Mouse (Mus musculus) liver, embryonic 11.5 days (tissue): ENCODE measurements around the gene Nfib. TPM values are rescaled to one million over a fixed set of nuclear protein-coding genes. Genes with fewer than 3 reads are reported as not detected.

Source experiments
- ATAC-seq: fragments of 200-750 bp; cut with Nextera tagmentation; replicated peaks from 2 replicates; pipeline ENCODE4 v1.8.0; 2017; ENCODE audit warnings: moderate number of reproducible peaks, mild to moderate bottlenecking, moderate TSS enrichment, moderate library complexity; ENCODE audit not compliant: low FRiP score
- DNase-seq: peaks from one replicate; pipeline ENCODE4 v3.0.0-alpha.2; 2017; ENCODE audit warnings: low spot score
- H3K27ac ChIP-seq: fragments of 300-500 bp; sonication (generic); 2 replicates; pipeline ENCODE4 v1.5.1; 2014; ENCODE audit warnings: mild to moderate bottlenecking, low read depth, low read length, control low read depth
- H3K27me3 ChIP-seq: fragments of 300-500 bp; sonication (generic); replicated peaks from 2 replicates; pipeline ENCODE4 v1.6.1; 2014; ENCODE audit warnings: low read length, mixed read lengths; ENCODE audit not compliant: control insufficient read depth, insufficient read depth
- H3K36me3 ChIP-seq: fragments of 300-500 bp; sonication (generic); 2 replicates; pipeline ENCODE4 v1.6.1; 2014; ENCODE audit warnings: mild to moderate bottlenecking, low read length, moderate library complexity, mixed read lengths; ENCODE audit not compliant: control insufficient read depth, insufficient read depth
- H3K4me1 ChIP-seq: fragments of 300-500 bp; sonication (generic); replicated peaks from 2 replicates; pipeline ENCODE4 v1.6.1; 2014; ENCODE audit warnings: low read length, mixed read lengths; ENCODE audit not compliant: control insufficient read depth, insufficient read depth
- H3K4me2 ChIP-seq: fragments of 300-500 bp; sonication (generic); 2 replicates; pipeline ENCODE4 v1.6.1; 2014; ENCODE audit warnings: mild to moderate bottlenecking, control low read depth, moderate library complexity
- H3K4me3 ChIP-seq: fragments of 300-500 bp; sonication (generic); 2 replicates; pipeline ENCODE4 v1.5.1; 2014; ENCODE audit warnings: low read depth, low read length, control low read depth
- H3K9ac ChIP-seq: fragments of 300-500 bp; sonication (generic); 2 replicates; pipeline ENCODE4 v1.6.1; 2014; ENCODE audit warnings: low read depth, low read length, control low read depth
- H3K9me3 ChIP-seq: fragments of 300-500 bp; sonication (generic); 2 replicates; pipeline ENCODE4 v1.6.1; 2016; ENCODE audit warnings: low read length, inconsistent platforms, mixed read lengths; ENCODE audit not compliant: control insufficient read depth
- WGBS: fragments of 180-500 bp; shearing (Covaris S2); extraction: QIAGEN DNeasy Blood & Tissue Kit; methylation state at CpG from one replicate; pipeline ENCODE4 v1.1.7; 2014; 5-methylcytosine and 5-hydroxymethylcytosine counted together
- polyA plus RNA-seq: library from polyadenylated mRNA; unstranded; fragments of >200 nt; fragmentation: Nextera tagmentation; extraction: Ambion mirVana; gene quantifications from 2 replicates; pipeline ENCODE4 v1.2.1, GENCODE M21; 2014

The Nfib gene
- polyA plus RNA-seq, 1 experiment from 2014 or later, result 26.9 TPM

DNA sequence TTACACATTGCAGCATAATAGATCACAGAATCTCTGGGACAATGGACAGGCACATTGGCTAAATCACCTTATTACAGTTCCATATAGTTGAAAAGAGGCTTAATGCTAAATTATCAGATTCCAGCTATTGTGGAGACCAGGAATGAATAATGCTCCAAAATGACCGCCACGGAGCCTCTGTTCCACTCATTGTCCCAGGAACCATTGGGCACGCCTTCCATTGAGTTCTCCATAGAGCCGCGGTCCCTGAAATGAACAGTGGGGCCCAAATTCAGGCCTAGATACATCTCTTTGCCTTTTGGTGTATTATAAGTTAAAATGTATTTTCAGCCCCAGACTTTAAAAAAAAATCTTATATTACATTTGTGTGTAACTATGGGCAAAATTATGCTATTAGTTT, 120.5 kb downstream of the Nfib start:
- no peak for DNase-seq
- 92% methylated on average over 5 of the region's 5 CpGs for WGBS
- no peaks in the 10 kb centered on the region for H3K27me3 ChIP-seq
- no peak overlapping the region for H3K4me3 ChIP-seq
- H3K9me3 ChIP-seq, result no peaks in the 10 kb centered on the region
- H3K4me1 ChIP-seq, result no peaks in the 10 kb centered on the region
- ATAC-seq, result no peak
- H3K36me3 ChIP-seq, result no peaks in the 10 kb centered on the region
- H3K4me2 ChIP-seq, result no peak overlapping the region
- H3K27ac ChIP-seq, result no peak overlapping the region
- H3K9ac ChIP-seq, result no peak overlapping the region

DNA sequence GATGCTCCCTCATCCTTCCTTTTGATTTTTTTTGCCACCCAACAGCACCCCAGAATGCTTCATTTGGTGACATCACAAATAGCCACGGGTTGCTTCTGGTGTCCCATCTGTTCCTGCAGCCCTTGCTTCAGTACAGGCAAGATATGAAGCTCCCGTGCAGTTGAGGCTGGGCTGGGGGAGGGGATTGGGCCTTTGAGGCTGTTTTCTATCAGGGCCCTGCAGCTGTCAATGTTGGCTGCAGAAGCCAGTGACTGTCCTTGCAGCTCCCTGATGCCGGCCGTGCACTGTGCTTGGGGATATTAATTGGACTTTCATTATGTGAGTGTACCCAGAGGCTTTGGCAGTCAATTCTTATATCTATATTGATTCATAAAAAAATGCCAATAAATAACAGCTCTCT, 121.0 kb downstream of the Nfib start:
- ATAC-seq (peak; percentile 26; the same call in 1 of the 2 replicates), DNase-seq (no peak)
- no peak overlapping the region for H3K4me3 ChIP-seq
- no peak overlapping the region for H3K9ac ChIP-seq
- H3K4me1 ChIP-seq, result no peaks in the 10 kb centered on the region
- H3K4me2 ChIP-seq, result no peak overlapping the region
- no peaks in the 10 kb centered on the region for H3K36me3 ChIP-seq
- H3K27me3 ChIP-seq, result no peaks in the 10 kb centered on the region
- 36% methylated on average over 4 of the region's 4 CpGs for WGBS
- H3K9me3 ChIP-seq, result no peaks in the 10 kb centered on the region
- no peak overlapping the region for H3K27ac ChIP-seq

DNA sequence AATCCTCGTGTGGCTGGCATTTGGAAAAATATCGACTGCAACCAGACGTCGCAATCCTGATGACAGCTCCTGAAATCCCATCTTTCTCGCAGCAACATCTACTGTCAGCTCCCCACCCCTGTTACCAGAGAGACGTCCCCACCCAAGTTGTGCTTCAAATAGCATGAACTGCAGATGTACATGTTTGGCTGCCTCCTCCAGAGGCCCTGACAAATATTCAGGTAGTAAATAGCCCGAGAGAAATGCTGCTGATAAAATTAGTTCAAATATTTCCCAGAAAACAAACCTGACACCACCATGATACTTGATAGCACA, 132.3 kb downstream of the Nfib start:
- no peak overlapping the region for H3K4me3 ChIP-seq
- H3K36me3 ChIP-seq, result no peaks in the 10 kb centered on the region
- no peaks in the 10 kb centered on the region for H3K9me3 ChIP-seq
- H3K4me1 ChIP-seq, result no peaks in the 10 kb centered on the region
- no peak overlapping the region for H3K27ac ChIP-seq
- 75% methylated on average over 7 of the region's 7 CpGs for WGBS
- DNase-seq (no peak), ATAC-seq (no peak)
- H3K9ac ChIP-seq, result no peak overlapping the region
- no peaks in the 10 kb centered on the region for H3K27me3 ChIP-seq
- H3K4me2 ChIP-seq, result no peak overlapping the region

DNA sequence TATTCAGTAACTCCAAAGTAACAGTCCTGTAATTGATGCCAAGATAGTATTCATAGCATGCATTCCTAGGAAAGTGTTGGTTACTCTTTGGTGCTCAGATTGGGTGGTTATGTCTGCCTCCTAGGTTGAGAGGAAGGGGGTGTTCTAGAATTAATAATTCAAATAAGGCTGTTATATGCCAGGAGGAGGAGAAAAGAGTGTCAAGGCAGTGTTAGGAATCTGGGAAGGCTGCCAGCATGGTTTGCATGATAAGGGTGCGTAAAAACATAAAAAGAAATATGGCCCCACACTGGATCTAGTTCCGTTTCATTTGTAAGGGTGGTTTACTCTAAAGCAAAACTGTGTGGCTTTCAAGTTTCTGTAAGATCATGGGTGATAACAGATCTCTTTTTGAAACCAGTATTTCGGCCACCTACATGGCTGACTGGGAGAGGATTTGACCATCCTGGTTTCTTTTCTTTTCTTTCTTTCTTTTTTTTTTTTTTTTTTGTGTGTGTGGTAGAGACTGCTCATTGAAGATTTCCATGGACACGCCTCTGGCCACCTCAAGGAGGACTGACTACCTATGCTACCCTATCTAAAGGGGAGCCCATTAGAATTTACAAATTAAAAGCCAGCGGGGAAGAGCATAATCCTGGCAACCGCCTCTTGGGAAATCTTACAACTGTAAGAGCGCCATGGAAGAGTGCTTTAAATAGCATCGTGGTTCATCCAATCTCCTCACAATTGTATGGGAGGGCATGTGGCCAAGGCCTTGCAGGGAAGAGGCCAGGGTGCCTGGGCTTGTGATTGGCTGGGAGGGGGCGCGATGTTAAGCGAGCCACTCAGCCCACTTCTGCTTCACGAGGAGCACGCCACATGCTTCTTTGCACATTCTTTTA, 132.9 kb downstream of the Nfib start:
- Histone ChIP-seq H3K4me1 (no peaks in the 10 kb centered on the region), H3K36me3 (no peaks in the 10 kb centered on the region), H3K9ac (no peak overlapping the region), H3K4me3 (no peak overlapping the region), H3K4me2 (no peak overlapping the region), H3K9me3 (no peaks in the 10 kb centered on the region), H3K27me3 (no peaks in the 10 kb centered on the region), H3K27ac (no peak overlapping the region)
- WGBS, result 76% methylated on average over 13 of the region's 13 CpGs
- DNase-seq (no peak), ATAC-seq (no peak)

DNA sequence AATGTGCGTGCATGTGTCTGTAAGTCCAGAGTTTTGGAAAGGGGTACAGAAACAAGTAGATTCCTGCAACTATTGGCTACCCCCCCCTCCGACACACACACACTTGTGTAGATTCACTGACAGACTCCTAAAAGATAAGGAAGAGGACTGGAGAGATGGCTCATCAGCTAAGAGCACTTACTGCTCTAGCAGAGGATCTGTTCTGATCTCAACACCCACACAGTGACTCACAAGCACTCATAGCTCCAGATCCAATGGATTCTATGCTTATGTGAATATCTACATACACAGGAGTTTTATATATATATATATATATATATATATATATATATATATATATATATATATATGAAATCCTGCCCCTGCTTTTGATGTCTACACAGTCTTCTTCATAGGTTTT, 146.7 kb downstream of the Nfib start:
- Histone ChIP-seq H3K9me3 (no peaks in the 10 kb centered on the region), H3K4me3 (no peak overlapping the region), H3K4me2 (no peak overlapping the region), H3K9ac (no peak overlapping the region), H3K36me3 (no peaks in the 10 kb centered on the region), H3K27me3 (no peaks in the 10 kb centered on the region), H3K27ac (no peak overlapping the region), H3K4me1 (peaks cover 2% of the 10 kb centered on the region; the same call in 1 of the 2 replicates)
- no peak for DNase-seq
- WGBS, result 77% methylated on average over 2 of the region's 2 CpGs
- no peak for ATAC-seq

DNA sequence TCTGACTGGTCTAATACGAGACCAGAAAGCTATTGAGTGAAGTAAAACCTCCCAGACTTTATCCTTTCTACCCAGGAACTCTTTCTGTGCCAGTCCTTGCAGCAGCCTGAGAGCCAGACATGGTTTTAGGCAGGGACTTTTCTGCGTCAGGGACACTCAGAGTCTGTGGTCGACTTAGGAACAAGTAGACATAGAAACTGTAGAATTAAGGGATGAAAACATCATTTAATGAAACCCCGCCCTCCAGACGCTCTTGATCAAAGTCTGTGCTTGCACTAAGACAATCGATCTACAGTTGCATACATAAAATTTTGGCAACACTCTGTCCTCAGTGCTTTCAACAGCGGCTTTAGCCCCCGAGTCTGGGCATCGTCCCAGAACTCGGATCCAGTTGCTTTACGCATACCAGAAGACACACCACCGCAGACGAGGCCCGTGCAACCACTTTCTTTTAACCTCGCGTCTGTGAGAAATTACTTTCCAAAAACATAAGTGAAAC, 149.8 kb downstream of the Nfib start:
- H3K36me3 ChIP-seq, result no peaks in the 10 kb centered on the region
- H3K27ac ChIP-seq, result no peak overlapping the region; the same call in 1 of the 2 replicates
- H3K4me3 ChIP-seq, result no peak overlapping the region
- ATAC-seq (no peak), DNase-seq (no peak)
- peaks cover 2% of the 10 kb centered on the region; the same call in 1 of the 2 replicates for H3K4me1 ChIP-seq
- 80% methylated on average over 16 of the region's 16 CpGs for WGBS
- H3K9me3 ChIP-seq, result no peaks in the 10 kb centered on the region
- no peaks in the 10 kb centered on the region for H3K27me3 ChIP-seq
- H3K9ac ChIP-seq, result no peak overlapping the region
- H3K4me2 ChIP-seq, result no peak overlapping the region

DNA sequence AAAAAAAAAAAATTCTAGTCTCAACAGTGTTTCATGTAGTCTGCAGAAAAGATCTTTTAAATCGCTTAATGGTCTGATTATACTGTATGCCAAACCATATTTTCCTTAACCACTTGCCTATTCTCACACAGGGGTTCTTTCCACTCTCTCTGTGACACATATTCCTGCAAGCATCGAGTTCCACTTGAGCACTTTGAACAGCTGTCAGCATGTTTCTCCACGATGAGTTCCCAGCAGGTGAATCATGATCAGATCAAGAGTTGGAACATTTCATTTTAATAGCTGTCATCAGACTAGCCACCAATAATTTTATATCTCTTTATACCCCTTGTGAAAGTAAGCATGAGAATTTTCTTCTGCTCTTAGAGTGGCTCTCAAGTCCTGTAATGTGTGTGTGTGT, 151.9 kb downstream of the Nfib start:
- Histone ChIP-seq H3K27ac (no peak overlapping the region), H3K9ac (no peak overlapping the region), H3K4me1 (peaks cover 2% of the 10 kb centered on the region; the same call in 1 of the 2 replicates), H3K4me3 (no peak overlapping the region), H3K9me3 (no peaks in the 10 kb centered on the region), H3K4me2 (no peak overlapping the region), H3K36me3 (no peaks in the 10 kb centered on the region), H3K27me3 (no peaks in the 10 kb centered on the region)
- WGBS, result 76% methylated on average over 3 of the region's 3 CpGs
- ATAC-seq (no peak), DNase-seq (no peak)

DNA sequence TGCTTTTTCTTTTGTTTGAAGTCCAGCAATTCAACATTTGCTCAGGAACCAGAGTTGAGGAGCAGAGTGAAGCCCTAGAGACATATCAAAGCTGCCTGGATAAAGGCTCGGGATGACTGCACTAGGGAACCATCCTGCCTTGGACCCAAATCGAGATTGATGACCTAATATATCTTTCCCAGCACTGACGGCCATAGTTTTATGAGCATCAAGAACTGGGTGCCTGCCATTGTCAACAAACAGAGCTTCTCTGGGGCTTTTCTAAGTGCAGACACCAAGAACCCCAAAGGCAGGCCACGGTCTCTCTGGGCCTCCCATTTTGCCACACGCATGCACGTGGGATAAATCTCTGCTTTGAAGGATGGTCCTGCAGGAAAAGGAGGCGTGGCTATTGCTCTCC, 153.3 kb downstream of the Nfib start:
- no peak overlapping the region for H3K4me3 ChIP-seq

More for the DNA sequence above, 153.3 kb downstream of the Nfib start:
- Histone ChIP-seq H3K36me3 (no peaks in the 10 kb centered on the region), H3K4me2 (no peak overlapping the region), H3K27ac (no peak overlapping the region), H3K4me1 (peaks cover 2% of the 10 kb centered on the region; the same call in 1 of the 2 replicates), H3K27me3 (no peaks in the 10 kb centered on the region), H3K9me3 (no peaks in the 10 kb centered on the region), H3K9ac (no peak overlapping the region)
- ATAC-seq (no peak), DNase-seq (no peak)
- WGBS, result 63% methylated on average over 7 of the region's 7 CpGs
